Mouse (Mus musculus) E14TG2a.4 (cell line): Measurements from ENCODE around the gene Ccdc88b.

Source experiments
- CTCF ChIP-seq: conservative IDR thresholded peaks from 2 replicates; pipeline ENCODE4 v1.5.1; 2014; ENCODE audit warnings: low read length
- NANOG ChIP-seq: IDR thresholded peaks from 2 replicates; pipeline ENCODE4 v1.6.1; 2014; ENCODE audit warnings: borderline replicate concordance, low read length, mixed read lengths
- POU5F1 ChIP-seq: IDR thresholded peaks from 2 replicates; pipeline ENCODE4 v1.6.1; 2014; ENCODE audit warnings: low read length, borderline replicate concordance

DNA sequence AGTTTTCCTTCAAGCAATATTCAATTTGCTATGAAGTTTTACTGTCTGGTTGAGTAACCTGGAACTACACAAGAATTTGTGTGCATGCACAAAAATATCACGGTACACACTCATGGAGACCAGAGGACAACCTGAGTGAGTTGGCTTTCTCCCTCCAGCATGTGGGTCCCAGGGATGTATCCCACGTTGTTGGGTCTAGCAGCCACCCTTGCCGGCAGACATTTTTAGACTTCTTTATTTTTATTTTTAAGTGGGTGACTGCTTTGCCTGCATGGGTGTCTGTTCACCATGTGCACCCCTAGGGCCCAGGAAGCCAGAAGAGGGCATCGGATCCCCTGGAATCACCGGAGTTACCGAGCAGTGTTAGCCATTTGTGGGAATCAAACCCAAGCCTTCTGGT, 32.6 kb downstream of the Ccdc88b start:
- TF ChIP-seq CTCF = no peak
- TF ChIP-seq NANOG = no peak
- TF ChIP-seq POU5F1 = no peak
